Mouse (Mus musculus) forebrain, embryonic 10.5 days (tissue): Measurements from ENCODE around the gene Ipcef1. TPM values are rescaled to one million over a fixed set of nuclear protein-coding genes. Genes with fewer than 3 reads are reported as not detected.
"Not testable (repeated sequence)": the region's sequence is repeated elsewhere in the genome, so short reads cannot be mapped to it uniquely, and the experiment has no call there.

ENCODE experiments used
- DNase-seq: peaks from one replicate; pipeline ENCODE4 v3.0.0-alpha.2; 2017; ENCODE audit warnings: low spot score; ENCODE audit errors: extremely low spot score
- H3K27ac ChIP-seq: fragments of 300-500 bp; sonication (generic); 2 replicates; pipeline ENCODE4 v1.5.1; 2016; ENCODE audit warnings: mild to moderate bottlenecking
- H3K27me3 ChIP-seq: fragments of 300-500 bp; sonication (generic); 2 replicates; pipeline ENCODE4 v1.6.1; 2016; ENCODE audit warnings: mild to moderate bottlenecking; ENCODE audit not compliant: poor library complexity, severe bottlenecking
- H3K36me3 ChIP-seq: fragments of 300-500 bp; sonication (generic); replicated peaks from 2 replicates; pipeline ENCODE4 v1.6.1; 2016; ENCODE audit warnings: mild to moderate bottlenecking, moderate library complexity
- H3K4me1 ChIP-seq: fragments of 300-500 bp; sonication (generic); 2 replicates; pipeline ENCODE4 v1.6.1; 2016
- H3K4me3 ChIP-seq: fragments of 300-500 bp; sonication (generic); 2 replicates; pipeline ENCODE4 v1.5.1; 2016; ENCODE audit warnings: mild to moderate bottlenecking, moderate library complexity
- H3K9me3 ChIP-seq: fragments of 300-500 bp; sonication (generic); 2 replicates; pipeline ENCODE4 v1.6.1; 2016; ENCODE audit warnings: mild to moderate bottlenecking, moderate library complexity
- WGBS: fragments of 180-500 bp; shearing (Covaris S2); methylation state at CpG from one replicate; pipeline ENCODE4 v1.1.7; 2016; 5-methylcytosine and 5-hydroxymethylcytosine counted together
- polyA plus RNA-seq: library from polyadenylated mRNA; unstranded; fragments of >200 nt; fragmentation: Nextera tagmentation; extraction: Ambion mirVana; gene quantifications from 2 replicates; pipeline ENCODE4 v1.2.1, GENCODE M21; 2016

The Ipcef1 gene
- polyA plus RNA-seq, 1 experiment from 2014 or later: 0.26 TPM

DNA sequence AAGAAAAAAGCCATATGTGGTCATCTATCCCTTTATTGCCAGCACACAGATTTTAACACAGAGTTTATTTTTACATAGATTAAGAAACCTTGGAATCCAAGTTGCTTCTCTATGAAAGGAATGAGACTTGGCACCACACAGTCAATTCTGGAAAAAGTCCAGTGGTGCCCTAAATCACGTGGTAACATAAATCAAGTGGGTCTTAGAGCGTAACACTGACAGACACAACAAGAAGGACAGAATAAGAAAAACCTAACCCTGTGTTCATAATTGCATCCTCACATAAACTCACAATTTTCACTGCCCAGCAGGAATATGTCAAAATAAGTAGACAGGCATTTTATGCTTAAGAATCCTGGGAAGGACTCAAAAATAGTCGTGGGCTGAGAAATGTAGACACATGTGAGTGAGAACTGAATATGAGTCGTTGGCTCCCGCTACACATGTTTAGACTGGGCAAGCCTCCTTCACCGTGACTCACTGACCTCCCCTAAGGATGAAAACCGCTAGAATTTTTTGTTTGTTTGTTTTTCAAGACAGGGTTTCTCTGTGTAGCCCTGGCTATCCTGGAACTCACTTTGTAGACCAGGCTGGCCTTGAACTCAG, 32.4 kb downstream of the Ipcef1 start:
- H3K27ac ChIP-seq: no peak overlapping the region
- no peak overlapping the region for H3K4me3 ChIP-seq
- WGBS: 89% methylated on average over 7 of the region's 7 CpGs
- H3K9me3 ChIP-seq: no peaks in the 10 kb centered on the region
- H3K4me1 ChIP-seq: no peaks in the 10 kb centered on the region
- no peaks in the 10 kb centered on the region for H3K27me3 ChIP-seq
- H3K36me3 ChIP-seq: no peaks in the 10 kb centered on the region
- DNase-seq: no peak

DNA sequence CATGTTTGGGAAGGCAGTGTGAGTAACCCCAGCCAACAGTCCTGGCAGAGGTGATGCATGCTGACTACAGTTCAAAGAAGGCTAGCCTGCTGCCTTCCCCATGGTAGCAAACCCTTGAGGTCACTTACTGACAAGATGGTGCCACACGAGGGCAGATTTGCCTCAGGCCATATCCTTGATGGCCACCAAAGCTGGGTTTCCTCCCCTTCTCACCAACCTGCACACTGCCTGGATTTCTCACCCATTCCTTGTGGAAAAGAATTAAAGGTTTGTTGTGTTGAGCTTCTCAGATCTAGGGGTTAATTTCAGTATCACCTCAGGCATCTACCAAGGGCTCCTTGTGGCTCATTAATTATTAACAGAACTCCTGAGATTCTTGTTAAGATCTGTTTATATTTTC, 37.1 kb downstream of the Ipcef1 start:
- H3K4me3 ChIP-seq: no peak overlapping the region
- 49% methylated on average over 1 of the region's 1 CpGs for WGBS
- no peak overlapping the region for H3K27ac ChIP-seq
- no peaks in the 10 kb centered on the region for H3K36me3 ChIP-seq
- no peaks in the 10 kb centered on the region for H3K27me3 ChIP-seq
- no peaks in the 10 kb centered on the region for H3K9me3 ChIP-seq
- no peak for DNase-seq
- H3K4me1 ChIP-seq: no peaks in the 10 kb centered on the region

DNA sequence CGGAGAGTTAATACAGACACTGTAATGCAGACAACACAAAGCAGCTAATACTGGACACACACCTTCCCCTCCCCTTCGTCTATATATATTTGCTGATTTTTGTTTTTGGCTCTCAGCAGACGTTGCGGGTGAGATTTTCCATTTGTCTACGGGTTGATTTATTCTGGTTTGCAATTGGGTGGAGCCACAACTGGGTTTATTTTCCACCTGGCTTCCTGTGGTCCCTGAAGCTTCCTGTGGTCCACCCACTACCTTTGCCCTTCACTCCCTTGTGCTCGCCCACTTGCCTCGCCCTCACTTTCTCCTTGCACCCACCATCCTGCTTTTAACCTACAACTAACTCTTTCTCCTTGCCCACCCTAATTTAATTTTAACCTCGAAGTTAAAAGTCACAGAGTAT, 41.7 kb downstream of the Ipcef1 start:
- Histone ChIP-seq H3K36me3 (no peaks in the 10 kb centered on the region), H3K9me3 (no peaks in the 10 kb centered on the region), H3K4me1 (no peaks in the 10 kb centered on the region), H3K27ac (no peak overlapping the region), H3K4me3 (no peak overlapping the region), H3K27me3 (no peaks in the 10 kb centered on the region)
- no peak for DNase-seq
- 85% methylated on average over 8 of the region's 8 CpGs for WGBS

DNA sequence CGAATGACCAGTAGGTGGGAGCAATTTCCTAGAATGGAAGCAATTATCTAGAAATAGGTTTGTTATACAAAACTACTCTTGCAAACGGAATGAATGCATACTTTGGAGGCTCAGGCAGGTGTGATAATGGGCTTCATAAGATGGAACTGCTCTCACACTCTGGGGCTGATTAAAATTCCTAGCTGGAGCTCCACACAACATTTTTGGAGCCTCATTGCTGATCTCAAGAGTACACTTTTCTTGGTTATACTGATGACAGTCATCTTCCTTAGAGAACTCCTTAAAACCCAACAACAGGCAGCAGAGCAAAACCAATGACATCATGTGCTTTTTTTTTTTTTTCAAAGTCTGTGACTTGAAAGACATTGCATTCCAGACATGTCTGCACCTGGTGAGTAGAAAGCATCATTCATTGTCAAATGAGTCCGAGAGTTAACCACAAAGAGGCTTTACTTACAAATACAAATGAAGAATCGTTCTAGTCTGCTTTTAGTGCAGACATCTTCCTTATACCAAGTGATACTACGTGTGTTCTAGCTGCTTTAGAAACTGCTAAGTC, 47.2 kb downstream of the Ipcef1 start:
- H3K9me3 ChIP-seq: no peaks in the 10 kb centered on the region
- no peak overlapping the region for H3K27ac ChIP-seq
- H3K4me3 ChIP-seq: no peak overlapping the region
- peaks cover 7% of the 10 kb centered on the region for H3K4me1 ChIP-seq
- no peaks in the 10 kb centered on the region for H3K36me3 ChIP-seq
- H3K27me3 ChIP-seq: no peaks in the 10 kb centered on the region
- DNase-seq: no peak
- 49% methylated on average over 5 of the region's 5 CpGs for WGBS

DNA sequence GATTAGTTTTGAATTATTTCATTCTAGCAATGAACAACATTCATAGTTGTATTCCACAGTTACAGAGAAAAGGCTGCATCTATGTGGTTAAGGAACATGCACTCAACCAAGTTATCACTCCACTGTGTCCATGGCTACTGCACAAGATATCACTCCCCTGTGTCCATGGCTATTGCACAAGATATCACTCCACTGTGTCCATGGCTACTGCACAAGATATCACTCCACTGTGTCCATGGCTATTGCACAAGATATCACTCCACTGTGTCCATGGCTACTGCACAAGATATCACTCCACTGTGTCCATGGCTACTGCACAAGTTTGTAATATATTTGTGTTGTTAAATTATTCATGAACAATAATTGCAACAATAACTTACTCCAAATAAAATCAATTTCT, 48.4 kb downstream of the Ipcef1 start:
- not testable (repeated sequence) for H3K36me3 ChIP-seq, H3K27me3 ChIP-seq, H3K4me3 ChIP-seq, H3K4me1 ChIP-seq, DNase-seq, H3K9me3 ChIP-seq, H3K27ac ChIP-seq

DNA sequence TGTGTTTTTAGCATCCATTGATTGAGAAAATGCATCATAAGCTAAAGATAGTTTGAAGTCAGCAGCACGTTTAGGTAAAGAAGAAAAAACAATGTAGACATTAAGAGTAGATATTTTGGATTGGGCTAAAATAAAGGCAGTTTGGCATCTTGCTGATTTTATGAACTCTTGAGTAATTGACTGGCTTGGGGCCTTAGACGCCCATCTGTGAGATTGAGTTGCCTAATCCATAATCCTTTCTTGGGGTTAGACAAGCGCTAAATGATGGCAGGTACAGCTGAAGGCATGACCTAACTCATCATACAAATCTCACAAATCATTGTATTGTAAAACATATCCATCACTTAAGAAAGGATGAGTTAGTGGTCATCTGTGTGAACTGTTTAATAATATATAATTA, 52.9 kb downstream of the Ipcef1 start:
- Histone ChIP-seq H3K27me3 (no peaks in the 10 kb centered on the region), H3K4me3 (no peak overlapping the region), H3K27ac (no peak overlapping the region), H3K9me3 (no peaks in the 10 kb centered on the region), H3K4me1 (no peaks in the 10 kb centered on the region), H3K36me3 (no peaks in the 10 kb centered on the region)
- DNase-seq: no peak
- WGBS: 87% methylated on average over 3 of the region's 3 CpGs

DNA sequence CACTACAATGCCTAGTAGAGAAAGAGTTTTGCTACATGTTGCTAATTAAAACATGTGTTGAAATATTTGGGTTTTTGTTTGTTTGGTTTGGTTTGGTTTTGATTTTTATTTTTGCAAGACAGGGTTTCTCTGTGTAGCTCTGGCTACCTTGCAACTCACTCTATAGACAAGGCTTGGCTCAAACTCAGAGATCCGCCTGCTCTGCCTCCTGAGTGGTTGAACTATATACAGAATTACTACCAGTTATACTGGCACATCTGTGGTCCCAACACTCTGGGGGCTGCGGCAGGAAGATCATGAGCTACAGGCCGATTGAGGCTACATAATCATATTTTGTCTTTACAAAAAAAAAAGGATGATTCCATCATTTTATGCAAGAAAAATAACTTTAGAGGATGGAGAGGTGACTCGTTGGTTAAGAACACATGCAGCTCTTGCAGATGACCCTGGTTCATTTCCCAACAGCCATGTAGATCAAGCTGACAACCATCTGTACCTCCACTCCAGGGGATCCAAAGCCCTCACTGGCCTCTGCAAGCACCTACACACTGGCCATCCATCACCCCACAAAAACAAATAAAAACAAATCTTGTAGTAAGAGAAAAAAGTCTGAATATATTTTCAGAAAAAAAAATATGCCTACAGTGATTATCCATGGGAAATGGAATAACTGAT, 53.6 kb downstream of the Ipcef1 start:
- WGBS: 89% methylated on average over 4 of the region's 4 CpGs
- H3K4me3 ChIP-seq: no peak overlapping the region

DNA sequence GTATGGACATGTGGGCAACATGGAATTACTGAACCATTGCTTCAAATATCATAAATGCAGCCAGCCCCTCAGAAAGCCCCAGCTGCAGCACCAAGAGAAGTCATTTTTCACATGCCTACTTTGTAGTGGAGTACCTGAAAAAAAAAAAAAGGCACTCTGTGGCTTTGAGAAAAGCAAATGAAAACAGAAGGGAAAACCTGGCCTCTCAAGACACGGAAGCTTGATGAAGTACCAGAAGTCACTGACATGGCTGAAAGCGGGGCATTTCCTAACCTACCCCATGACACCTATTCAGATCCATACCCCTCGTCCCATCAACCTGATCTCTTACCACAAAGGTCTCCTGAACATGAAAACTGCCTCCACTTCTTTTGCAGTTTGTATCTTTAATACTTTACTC, 55.4 kb downstream of the Ipcef1 start:
- Histone ChIP-seq H3K4me1 (no peaks in the 10 kb centered on the region), H3K27me3 (no peaks in the 10 kb centered on the region), H3K4me3 (no peak overlapping the region), H3K9me3 (no peaks in the 10 kb centered on the region), H3K36me3 (no peaks in the 10 kb centered on the region), H3K27ac (no peak overlapping the region)
- DNase-seq: no peak
- WGBS: 81% methylated on average over 3 of the region's 3 CpGs

More for the DNA sequence above, 53.6 kb downstream of the Ipcef1 start:
- no peaks in the 10 kb centered on the region for H3K4me1 ChIP-seq
- no peak overlapping the region for H3K27ac ChIP-seq
- H3K27me3 ChIP-seq: no peaks in the 10 kb centered on the region
- H3K36me3 ChIP-seq: no peaks in the 10 kb centered on the region
- no peak for DNase-seq
- no peaks in the 10 kb centered on the region for H3K9me3 ChIP-seq

DNA sequence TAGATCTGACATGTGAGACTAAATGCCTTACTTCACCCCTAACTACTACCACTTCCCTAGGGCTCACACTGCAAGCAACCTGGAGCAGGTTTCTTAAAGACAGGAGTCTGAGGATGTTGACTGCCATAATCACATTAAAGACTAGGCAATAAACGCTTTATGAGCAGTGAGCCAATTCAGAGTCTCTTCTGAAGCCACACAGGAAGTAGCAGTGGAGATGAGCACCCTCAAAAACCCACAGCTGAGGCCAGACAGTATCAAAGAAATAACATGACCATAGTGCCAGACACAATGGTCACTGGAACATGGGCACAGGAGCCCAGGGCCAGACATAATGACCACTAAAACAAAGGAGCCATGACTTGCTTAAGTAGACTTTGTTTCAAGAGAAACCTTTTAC, 63.7 kb downstream of the Ipcef1 start:
- Histone ChIP-seq H3K9me3 (no peaks in the 10 kb centered on the region), H3K36me3 (no peaks in the 10 kb centered on the region), H3K27me3 (no peaks in the 10 kb centered on the region), H3K4me1 (no peaks in the 10 kb centered on the region), H3K4me3 (no peak overlapping the region), H3K27ac (no peak overlapping the region)
- WGBS: 83% methylated on average over 1 of the region's 1 CpGs
- no peak for DNase-seq

DNA sequence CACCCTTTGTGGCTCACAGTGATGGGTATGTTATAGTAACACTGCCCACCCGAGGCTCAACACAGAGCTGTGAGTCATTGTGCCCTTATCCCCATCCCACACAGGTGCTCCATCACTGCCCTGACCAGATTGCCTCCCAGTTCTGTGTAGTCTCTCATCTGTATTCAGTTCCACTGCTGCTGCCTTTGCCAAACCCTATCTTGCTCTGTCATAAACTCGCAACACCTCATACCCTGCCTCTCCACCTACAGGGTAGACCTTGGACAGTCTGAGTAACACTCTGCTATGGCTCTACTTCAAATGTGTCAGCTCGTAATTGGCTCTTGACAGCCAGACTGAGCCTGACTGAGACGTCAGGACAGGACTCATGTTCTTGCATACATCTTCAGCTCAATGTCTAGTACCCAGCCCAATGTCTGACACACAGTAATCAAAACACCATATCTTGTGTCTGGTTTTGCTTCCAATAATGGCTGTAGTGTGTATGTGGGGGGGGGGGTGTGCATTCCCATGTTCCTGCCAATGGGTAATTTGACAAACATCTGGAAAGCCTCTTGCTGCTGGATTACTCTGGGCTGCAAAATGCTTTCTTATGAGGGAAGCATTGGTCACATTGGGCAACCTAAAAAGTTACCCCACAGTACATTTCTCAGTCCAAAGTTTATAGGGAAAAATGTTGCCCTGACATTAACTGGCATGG, 64.7 kb downstream of the Ipcef1 start:
- no peaks in the 10 kb centered on the region for H3K9me3 ChIP-seq
- no peak overlapping the region for H3K27ac ChIP-seq
- no peak for DNase-seq
- no peaks in the 10 kb centered on the region for H3K27me3 ChIP-seq
- H3K4me1 ChIP-seq: no peaks in the 10 kb centered on the region
- WGBS: 82% methylated on average over 4 of the region's 4 CpGs
- no peak overlapping the region for H3K4me3 ChIP-seq
- no peaks in the 10 kb centered on the region for H3K36me3 ChIP-seq

DNA sequence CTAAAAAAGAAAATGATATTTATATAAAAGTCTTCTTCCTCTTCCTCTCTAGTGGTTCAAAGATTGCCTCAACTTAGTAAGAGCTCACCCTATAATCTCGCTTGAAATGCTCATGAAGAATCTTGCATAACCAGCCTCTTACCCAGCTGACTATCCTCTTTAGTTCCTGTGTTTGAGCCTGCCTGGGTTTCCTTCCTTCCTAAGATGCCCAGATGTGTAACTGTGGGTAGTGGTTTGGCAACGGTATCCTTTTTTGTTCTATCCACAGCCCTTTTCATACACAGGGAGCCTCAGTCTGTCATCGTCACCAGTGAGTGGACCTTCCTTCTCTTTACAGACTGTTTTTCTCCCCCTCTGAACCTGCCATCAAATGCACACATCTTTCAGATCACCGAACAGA, 66.0 kb downstream of the Ipcef1 start:
- no peaks in the 10 kb centered on the region for H3K27me3 ChIP-seq
- H3K4me3 ChIP-seq: no peak overlapping the region
- 89% methylated on average over 4 of the region's 4 CpGs for WGBS
- no peaks in the 10 kb centered on the region for H3K9me3 ChIP-seq
- no peaks in the 10 kb centered on the region for H3K4me1 ChIP-seq
- no peak overlapping the region for H3K27ac ChIP-seq
- DNase-seq: no peak
- no peaks in the 10 kb centered on the region for H3K36me3 ChIP-seq

DNA sequence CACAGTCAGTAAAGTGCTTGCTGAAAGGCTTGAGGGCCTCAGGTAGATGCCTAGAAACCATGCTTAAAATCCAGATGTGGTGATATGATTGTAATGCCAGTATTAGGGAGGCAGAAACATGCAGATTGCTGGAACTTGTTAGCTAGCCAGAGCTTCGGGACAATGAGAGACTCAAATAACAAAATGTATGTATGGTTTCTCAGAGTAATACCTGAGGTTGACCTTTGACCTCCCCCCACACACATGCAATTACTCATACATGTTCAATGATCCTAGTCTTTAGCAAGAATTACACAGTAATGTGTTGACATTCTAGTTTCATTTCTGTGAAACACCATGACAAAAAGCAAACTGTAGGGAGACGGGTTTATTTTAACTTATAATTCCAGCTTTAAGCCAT, 68.8 kb downstream of the Ipcef1 start:
- H3K27ac ChIP-seq: no peak overlapping the region
- no peaks in the 10 kb centered on the region for H3K36me3 ChIP-seq
- no peak for DNase-seq
- WGBS: 91% methylated on average over 2 of the region's 2 CpGs
- no peaks in the 10 kb centered on the region for H3K9me3 ChIP-seq
- H3K4me3 ChIP-seq: no peak overlapping the region
- no peaks in the 10 kb centered on the region for H3K27me3 ChIP-seq
- peaks cover 16% of the 10 kb centered on the region for H3K4me1 ChIP-seq

DNA sequence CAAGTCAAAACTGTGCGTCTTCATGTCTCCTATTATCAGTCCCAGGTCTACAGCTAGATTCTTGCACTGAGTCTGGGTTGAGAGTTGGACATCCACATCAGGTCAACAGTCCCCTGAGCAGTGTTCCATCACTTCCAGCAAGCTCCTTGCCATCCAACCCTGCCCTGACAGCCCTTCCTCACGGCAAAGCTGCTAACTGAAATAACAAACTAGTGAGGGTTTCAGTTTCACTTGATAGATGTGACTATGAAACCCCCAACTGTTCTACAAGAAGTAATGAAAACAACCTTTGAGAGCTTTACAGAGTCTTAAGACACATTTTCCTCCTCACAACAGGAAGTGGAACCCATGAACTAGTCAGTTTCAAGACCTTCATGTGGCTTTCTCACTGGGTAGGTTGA, 69.5 kb downstream of the Ipcef1 start:
- Histone ChIP-seq H3K4me1 (peaks cover 16% of the 10 kb centered on the region), H3K9me3 (no peaks in the 10 kb centered on the region), H3K27me3 (no peaks in the 10 kb centered on the region), H3K27ac (no peak overlapping the region), H3K4me3 (no peak overlapping the region), H3K36me3 (no peaks in the 10 kb centered on the region)
- DNase-seq: no peak
- 76% methylated on average over 2 of the region's 2 CpGs for WGBS
